Mouse (Mus musculus): ENCODE data around the gene Il7r. TPM values are rescaled to one million over a fixed set of nuclear protein-coding genes. Genes with fewer than 3 reads are reported as not detected.
"Not testable (repeated sequence)": the region's sequence is repeated elsewhere in the genome, so short reads cannot be mapped to it uniquely, and the experiment has no call there.

Il7r gene
- under 1 TPM in 3 of 4 experiments, not detected in 1; 0.07 to 0.12 (median 0.11) TPM for total RNA-seq (2022)

DNA sequence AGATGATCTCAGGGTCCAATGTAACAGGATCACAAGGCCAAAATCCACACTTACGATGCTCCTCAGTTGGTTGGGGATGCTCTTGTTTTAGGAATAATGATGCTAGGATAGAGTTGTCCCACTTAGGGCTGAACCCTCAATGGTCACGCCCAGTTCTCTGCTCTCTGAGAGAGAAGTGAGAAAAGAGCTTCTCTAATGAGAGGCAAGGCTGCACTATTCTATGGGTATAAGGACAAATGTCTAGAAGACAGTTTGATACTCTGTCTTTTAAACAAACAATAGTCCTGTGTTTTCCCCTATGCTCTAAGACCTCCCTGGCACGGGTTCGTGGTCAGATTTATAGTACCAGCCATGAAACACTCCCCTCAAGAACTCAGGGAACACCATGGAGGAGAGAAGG lies at the start of gene Il7r:
Gene Il7r, minus strand, starts transcription at position 101 of the 400 bp plus-strand sequence.
- no peak for DNase-seq (ENCODE audit: low spot score in 2 of 2)

DNA sequence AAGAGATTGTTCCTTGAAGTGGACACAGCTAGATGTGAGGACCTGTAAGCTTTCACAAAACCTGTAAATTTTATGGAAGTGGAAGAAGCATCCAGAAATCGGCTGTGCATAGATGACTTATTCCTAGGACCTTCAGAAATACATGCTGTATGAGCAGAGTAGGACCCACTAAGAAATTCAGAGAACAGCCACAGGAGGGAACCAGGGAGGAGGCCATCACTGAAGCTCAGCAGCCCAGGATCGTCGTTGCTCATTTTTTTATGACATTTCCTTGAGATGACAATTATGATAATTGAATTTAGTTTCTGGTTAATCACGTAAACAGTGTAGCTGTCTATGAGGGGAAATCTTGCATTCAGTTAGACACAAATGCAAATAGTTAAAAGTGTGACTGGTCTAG lies 47.3 kb upstream of the Il7r start:
- no peak for DNase-seq (ENCODE audit: low spot score in 2 of 2)

DNA sequence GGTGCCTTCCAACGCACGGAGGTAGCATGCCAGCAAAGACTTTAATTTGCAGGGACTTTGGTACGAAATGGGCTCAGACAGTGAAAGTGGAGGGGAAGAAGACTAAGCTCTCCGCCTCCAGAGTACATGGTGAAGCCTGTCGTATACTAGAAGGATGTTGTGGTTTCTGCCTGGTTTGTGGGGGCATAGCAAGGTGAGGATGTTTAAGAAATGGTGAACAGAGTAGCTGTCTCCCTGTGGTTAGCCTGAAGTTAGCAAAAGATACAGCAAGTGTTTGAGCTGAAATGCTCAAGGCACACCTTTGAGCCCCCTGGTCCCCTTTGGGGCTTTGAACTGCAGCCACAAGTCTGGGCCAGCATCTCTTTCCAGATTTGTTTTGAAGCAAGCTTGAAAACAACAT lies 44.8 kb upstream of the Il7r start:
- DNase-seq (ENCODE audit: low spot score in 2 of 2), result no peak

DNA sequence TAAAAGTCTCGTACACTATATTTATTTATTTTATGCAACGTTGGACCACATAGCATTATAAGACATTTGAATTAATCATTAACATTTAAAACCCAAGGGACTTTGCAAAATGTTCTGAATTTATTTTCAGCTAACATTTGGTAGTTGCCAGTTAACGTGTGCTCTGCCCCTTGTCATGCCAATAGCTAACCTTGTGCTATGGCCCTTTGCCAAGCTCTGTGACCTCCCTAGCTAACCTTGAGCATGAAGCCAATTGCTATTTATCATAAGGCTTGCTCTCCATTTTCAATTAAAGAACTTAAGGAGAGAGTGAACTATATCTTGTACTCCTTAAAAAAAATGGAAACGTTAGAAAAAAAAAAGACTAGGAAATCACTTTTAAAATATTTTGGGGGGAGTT lies 43.4 kb upstream of the Il7r start:
- no peak for DNase-seq (ENCODE audit: low spot score in 2 of 2)

DNA sequence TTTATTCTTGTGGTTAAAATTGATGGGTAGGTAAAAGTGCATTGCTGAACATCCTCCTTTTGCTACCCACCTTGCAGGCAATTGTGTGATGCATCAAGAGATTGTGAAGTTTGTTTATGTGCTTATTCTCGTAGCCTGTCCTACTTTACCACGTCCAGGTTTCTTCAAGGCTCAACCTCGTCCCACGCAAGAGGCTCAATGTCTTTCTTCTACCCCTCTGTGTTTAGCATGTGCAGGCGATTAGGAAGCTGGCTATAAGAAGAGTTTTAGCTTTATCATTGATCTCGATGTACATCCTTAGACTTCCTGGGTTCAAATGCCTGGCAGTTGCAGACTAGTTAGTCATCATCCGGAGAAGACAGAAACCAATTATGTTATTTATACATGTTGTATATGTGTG lies 42.7 kb upstream of the Il7r start:
- DNase-seq (ENCODE audit: low spot score in 2 of 2), result no peak

DNA sequence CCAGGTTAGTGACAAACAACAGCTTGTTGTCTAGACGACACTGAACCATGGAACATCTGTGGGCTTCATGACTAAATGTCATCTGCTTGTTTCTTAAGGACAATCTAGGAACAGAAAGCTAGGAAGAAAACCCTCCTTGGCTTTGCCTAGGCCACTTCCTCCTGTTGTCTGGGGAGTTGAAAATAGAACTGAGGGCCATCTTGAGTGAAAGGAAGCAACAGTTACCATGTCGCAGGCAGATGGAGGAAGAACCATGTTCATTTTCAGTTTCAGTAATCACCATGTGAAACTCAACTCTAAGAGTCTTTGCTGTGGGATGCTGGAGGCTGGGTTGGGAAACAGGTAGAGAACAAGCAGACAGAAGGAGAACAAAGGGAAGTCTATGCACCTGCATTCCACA lies 41.9 kb upstream of the Il7r start:
- no peak for DNase-seq (ENCODE audit: low spot score in 2 of 2)

DNA sequence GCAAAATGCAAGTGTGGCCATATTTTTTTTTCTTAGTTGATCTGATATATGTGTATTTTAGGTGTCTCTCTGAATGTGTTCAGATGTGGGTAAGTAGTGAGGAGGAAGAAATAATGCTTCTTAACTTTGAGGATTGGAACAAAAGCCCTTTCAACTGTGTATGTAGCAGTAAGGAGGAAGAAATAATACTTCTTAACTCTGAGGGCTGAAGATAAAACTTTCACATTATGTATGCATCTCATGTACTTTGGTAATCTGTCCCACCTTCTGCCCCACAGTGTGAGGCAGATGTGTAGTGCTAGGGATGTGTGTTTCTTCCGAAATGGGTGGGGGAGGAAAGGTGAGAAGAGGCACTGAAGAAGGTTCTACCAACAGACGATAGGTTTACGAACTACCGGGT lies 37.3 kb upstream of the Il7r start:
- DNase-seq (ENCODE audit: low spot score in 2 of 2), result no peak

DNA sequence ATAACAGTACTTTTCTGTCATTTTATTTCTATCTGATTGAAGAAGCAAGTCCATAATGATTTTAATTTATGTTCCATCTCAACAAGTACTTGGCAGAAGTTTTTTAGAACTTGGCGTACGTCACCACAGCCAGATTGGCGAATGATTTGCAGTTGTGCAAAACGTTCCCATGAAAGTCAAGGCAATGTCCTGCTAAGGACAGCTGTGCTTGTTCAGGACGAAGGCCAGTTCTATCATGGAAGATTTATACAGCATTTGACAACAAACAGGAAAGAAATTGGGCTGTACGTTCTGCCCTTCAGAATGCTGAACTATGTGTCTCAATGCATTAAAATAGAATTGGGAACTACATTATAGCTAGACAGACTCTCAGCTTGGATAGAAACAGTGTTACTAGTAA lies 35.4 kb upstream of the Il7r start:
- DNase-seq (ENCODE audit: low spot score in 2 of 2), result no peak

DNA sequence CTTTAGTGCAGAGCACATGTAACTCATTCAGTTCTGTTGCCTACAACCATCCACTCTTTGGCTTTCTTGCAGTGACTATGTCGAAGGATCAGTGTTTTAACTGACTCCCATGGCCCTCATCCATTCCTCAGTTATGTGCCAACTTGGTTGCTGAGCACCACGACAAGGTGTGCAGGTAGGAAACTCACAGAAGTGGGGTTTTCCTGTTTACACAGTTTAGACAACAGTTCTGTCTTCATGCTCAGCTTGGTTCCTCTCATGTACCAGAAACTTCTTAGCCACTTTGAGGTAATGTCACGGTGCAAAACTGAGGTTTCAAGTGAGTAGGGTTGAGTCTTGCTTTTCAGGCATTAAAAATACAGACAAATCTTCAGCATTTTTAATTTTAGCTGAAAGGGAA lies 34.2 kb upstream of the Il7r start:
- no peak for DNase-seq (ENCODE audit: low spot score in 2 of 2)

DNA sequence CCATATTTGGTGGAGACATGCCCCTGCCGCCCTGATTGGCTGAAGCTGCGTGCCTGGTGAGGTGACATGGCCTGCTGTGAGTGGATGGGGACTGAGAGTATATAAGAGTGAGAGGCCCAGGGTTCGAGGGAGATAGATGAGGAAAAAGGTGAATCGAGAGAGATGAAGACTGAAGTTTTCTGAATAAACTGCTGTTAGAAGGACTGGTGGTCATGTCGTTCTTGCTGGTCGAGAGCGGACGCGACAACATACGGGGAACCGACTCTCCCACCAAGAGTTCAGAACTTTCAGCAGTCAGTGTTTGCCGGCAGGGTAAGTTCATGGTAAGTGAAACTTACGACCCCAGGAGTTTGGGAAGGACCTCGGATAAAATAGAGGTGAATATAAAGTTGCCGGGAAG lies 27.3 kb upstream of the Il7r start:
- not testable (repeated sequence) for DNase-seq (ENCODE audit: low spot score in 2 of 2)

DNA sequence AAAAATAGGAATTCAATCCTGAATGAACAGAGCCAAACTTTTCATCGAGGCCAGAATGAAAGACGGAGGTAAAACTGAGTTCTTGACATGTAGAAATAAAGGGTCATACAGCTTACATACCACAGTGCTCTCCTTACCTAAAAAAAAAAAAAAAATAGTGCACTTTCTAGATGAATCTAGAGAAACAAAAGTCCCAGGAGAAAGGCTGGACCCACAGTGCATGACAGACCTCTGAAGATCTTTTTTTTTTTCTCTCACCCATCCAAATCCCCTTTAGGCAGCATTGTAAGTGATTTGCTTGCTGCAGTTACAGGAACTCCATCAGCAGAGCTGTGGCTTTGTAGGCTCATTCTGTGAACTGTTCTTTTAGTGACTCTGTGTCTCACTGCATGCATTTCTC lies 19.0 kb upstream of the Il7r start:
- DNase-seq (ENCODE audit: low spot score in 2 of 2), result no peak

DNA sequence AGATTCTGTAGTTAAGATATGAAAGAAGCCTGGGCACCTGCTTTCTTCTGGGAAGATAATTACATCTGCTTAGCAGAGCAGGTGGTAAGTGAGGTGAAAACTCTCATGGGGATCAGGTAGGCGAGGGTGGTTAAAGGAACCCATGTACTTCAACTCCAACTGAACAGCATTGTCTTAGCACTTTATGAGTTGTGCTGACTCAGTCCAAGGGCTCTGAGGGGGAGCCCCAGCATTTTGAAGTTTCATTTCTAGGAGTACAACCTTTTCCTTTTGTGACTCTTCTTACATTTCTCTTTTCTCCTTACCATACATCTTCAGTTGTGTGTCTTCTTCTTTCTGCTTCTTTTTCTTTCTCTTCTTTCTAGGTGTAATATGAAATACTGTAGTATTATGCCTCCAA lies 5.2 kb upstream of the Il7r start:
- no peak for DNase-seq (ENCODE audit: low spot score in 2 of 2)

DNA sequence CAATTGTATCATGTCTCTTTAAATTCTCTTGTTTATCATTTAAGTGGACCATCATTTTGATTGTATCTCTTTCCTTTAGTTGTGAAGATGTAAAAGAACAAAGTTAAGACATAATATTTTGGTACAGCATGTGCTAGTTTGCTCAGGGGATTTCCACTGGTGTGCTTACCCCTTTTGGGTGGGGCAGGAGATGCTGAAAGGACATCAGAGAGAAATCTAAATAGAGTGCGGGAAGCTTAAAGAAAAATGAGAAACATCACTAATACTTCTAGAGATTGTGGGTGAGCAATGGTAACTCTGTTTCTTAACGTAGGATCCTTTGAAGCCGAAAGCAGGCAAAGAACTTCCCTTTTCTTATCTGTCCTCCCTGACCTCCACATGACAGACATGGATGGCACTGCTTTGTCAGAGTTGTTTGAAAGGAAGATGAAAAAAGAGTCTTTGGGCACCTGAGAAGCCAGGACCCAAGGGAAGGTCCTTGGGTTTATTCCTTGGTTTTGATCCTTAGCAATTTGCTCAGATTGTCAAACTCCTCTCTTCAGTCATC lies 3.5 kb upstream of the Il7r start:
- no peak for DNase-seq (ENCODE audit: low spot score in 2 of 2)

DNA sequence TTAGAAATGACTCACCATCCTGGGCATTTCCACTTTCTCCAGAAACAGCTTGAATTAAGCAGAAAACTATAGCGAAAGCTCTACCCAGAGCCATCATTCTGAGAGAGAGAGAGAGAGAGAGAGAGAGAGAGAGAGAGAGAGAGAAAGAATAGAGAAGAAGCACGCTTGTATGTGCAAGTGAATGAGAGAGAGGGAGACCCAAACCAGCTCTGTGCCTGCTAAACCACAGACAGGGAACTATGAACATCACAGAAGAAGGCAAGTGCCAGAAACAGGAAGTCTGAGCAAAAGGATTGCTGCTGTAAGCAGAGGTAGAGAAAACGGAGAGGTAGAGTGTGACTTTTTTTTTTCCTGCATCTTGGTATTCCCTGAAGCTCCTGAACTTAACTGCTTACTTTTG lies 330 bp downstream of the Il7r start:
- DNase-seq (ENCODE audit: low spot score in 2 of 2), result no peak

DNA sequence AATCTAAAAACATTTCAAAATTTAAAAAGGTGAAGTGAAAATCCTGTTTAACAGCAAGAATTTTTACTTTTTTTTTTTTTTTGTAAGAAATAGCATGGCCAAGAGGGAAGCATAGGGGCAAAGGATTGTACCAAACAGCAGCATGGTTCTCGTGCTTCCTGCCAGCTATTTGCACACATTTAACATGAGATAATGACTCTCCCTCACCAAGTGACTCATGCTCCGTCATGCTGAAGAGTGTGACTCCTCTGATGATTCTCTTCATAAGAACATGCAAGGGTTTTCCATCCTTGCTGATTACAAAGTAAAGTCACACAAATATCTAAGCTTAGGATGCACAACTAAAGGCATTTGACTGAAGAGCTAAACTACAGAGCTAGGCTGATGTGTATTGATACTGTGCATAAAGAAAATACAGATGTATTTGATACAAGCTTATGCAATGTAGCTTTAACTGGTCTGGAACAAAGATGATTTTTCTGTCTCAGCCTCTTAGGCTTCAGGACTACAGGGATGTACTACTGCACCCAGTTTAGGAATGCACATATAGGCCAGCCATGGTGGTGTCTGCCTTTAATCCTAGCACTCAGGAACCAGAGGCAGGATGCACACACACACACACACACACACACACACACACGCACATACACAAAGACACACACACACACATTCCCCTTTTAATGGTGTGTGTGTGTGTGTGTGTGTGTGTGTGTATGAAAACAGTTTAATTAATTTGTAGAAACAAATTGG lies 1.6 kb downstream of the Il7r start:
- DNase-seq (ENCODE audit: low spot score in 2 of 2), result no peak

DNA sequence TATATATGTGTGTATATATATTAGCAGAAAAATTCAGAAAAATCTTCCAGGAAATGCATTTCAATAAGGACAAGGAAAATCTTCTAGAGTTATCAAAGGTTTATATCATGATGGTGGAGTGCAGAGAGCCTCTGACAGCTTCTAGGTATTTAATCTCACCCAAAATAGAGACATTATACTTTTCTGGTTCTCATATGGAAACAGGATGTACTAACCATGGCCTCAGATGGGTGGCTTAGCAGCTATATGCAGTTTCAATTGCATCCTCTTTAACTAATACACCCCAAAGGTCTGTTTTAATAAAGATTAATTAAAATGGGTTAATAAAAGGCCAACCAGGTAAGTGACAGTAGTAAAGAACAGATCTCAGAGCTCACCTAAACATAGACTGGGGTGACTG lies 3.6 kb downstream of the Il7r start:
- no peak for DNase-seq (ENCODE audit: low spot score in 2 of 2)

DNA sequence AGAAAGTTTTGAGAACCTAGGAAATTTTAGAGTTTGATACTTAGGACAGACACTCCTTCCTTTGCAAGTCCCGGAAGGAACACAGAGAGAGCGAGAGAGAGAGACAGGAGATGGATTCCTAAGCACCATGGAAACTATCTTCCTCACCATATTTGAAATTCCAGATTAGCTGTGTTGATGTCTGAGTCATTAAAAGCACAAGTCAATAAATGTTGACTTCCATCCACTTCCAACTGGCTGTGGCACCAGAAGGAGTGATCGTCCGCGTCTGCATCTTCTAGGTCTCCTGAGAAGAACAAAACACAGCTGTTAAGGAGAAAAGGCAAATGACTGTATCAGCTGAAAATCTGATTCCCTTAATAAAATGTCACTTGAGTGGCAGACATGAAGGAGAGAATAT lies 5.1 kb downstream of the Il7r start:
- DNase-seq (ENCODE audit: low spot score in 2 of 2), result no peak

DNA sequence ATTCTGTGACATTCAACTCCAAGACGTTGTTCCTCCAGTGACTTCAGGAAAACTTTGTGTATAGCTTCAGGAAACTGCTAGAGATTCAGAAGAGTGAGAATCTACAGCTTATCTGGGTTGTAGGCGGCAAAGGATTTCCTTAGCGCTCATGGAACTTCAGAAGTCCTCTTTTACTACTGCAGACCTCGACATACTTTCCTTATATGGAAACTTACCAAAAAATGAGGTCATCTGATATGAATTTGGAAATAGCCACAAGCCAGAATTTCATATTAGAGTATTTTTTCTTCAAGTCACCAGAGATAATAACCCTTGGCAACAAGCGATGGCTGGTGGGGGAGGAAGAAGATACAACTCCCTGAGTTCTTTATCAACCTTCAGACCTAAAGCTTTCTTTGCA lies 6.0 kb downstream of the Il7r start:
- no peak for DNase-seq (ENCODE audit: low spot score in 2 of 2)

DNA sequence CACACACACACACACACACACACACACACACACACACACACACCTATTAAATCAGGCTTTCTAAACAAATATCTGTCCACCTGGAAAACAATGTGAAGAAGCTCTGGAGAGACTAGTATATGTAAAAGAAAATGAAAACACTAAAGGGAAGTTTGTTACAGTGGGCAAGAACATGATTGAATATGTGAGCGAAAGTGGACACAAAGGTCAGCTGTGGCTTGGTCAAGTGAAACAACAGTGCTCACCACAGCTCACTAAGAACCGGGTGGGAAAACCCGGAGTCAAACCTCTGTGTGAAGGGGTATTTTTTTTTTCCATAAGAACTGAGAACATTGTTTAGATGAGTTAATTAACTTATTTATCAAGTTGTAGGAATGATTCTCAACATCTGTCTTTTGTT lies 6.9 kb downstream of the Il7r start:
- DNase-seq (ENCODE audit: low spot score in 2 of 2), result no peak

DNA sequence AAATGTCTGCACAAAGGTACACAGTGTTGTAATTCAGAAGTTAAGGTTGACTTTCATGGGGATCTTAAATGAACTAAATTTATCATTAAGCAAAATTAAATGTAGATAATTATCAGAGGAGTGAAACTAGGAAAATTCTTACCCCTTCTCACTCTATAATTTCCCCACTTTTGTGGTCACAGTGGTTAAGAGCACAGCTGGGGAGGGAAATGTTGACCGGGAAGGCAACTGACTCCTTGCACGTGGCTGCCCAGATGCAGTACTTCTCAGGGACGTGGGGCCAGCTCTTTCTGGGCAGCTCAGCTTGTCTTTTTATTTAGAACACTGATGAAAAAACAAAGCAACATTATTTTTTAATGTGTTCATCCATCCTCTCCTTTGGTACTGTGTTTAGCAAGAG lies 37.9 kb downstream of the Il7r start:
- no peak for DNase-seq (ENCODE audit: low spot score in 2 of 2)

DNA sequence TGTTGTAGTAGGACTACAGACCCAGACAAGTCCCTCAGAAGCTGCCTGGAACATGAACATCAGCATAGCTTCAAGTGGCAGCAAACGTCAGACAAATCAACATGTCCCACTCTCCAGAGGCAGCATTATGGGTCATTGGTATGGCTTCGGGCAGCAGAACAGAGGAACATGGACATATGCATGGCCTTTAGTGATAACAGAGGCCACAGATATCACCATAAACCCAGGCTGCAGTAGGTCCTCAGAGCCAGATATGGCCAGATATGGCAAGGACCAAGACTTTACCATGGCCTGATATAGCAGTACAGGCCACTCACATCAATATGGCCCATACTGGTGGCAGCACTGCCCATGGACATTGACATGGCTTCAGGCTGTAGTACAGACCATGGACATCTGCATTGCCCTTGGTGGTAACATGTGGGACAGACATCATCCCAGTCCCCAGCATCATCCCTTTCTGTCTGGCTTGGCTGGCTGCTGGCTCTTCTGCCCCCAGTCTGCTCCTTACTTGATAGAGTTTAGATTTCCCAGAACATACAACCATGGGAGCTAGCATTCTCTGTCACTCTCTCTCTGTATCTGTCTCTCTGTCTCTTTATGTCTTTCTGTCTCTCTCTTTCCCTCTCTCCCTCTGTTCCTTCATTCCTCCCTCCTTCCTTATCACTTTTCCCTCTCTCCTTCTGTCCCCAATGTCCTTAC lies 40.4 kb downstream of the Il7r start:
- no peak for DNase-seq (ENCODE audit: low spot score in 2 of 2)

DNA sequence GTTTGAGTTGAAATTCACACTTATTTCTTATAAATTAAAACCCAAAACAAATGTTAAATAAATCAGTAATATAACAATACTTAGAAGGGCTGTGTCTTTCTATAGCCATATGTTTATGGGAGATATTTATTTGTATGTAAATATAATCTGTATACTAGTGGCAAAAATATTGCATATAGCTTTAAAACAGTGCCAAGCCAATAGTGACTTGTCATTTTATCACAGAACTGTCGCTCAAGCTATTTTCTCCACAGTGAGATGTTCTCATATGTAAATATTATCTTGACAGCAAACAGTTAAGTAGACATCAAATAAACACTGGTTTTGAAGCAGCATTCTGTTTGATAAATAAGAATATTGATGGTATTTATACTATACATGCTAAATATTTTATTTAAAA lies 56.8 kb downstream of the Il7r start:
- no peak for DNase-seq (ENCODE audit: low spot score in 2 of 2)

DNA sequence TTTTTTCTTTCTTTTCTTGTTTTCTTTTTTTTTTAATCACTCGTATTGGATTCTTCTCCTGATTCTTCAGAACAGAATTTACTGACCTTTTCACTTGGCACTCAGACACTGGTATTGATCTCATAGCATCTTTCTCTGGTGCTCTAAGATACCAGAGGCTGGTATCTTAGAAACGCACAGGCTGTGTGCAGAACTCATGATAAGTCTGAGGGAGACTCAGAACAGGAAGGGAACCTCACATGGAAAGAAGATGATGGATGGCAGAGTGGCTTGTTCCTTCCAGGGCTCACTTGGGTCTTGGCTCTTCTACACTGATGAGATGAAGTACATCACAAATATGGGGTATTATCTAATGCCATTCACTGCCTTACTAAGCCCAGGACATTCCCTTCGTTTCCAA lies 57.4 kb downstream of the Il7r start:
- no peak for DNase-seq (ENCODE audit: low spot score in 2 of 2)

Data from gastrocnemius, adult 8-10 months (tissue).